Mouse (Mus musculus) brown adipose tissue, adult 24 weeks (tissue): ENCODE results near the gene Ank3. TPM values are rescaled to one million over a fixed set of nuclear protein-coding genes. Genes with fewer than 3 reads are reported as not detected.

Experiments
- H3K27ac ChIP-seq: fragments of 200-500 bp; replicated peaks from 2 replicates; pipeline ENCODE4 v1.5.1; 2012; ENCODE audit warnings: low read depth, mild to moderate bottlenecking, low read length
- H3K4me1 ChIP-seq: fragments of 200-500 bp; 2 replicates; pipeline ENCODE4 v1.6.1; 2012; ENCODE audit warnings: low read length, mixed read lengths; ENCODE audit not compliant: control insufficient read depth, insufficient read depth, insufficient read length
- H3K4me3 ChIP-seq: fragments of 200-500 bp; 2 replicates; pipeline ENCODE4 v1.5.1; 2012; ENCODE audit warnings: low read depth, mild to moderate bottlenecking, low read length, moderate library complexity; ENCODE audit not compliant: insufficient read depth
- polyA plus RNA-seq: library from polyadenylated mRNA; stranded (reverse); fragments of >200 nt; gene quantifications from 2 replicates; pipeline ENCODE4 v1.2.4, GENCODE M21; 2012; ENCODE audit not compliant: missing spikeins, insufficient read depth, insufficient read length

Ank3 gene
- polyA plus RNA-seq, 1 experiment: 6.5 TPM

DNA sequence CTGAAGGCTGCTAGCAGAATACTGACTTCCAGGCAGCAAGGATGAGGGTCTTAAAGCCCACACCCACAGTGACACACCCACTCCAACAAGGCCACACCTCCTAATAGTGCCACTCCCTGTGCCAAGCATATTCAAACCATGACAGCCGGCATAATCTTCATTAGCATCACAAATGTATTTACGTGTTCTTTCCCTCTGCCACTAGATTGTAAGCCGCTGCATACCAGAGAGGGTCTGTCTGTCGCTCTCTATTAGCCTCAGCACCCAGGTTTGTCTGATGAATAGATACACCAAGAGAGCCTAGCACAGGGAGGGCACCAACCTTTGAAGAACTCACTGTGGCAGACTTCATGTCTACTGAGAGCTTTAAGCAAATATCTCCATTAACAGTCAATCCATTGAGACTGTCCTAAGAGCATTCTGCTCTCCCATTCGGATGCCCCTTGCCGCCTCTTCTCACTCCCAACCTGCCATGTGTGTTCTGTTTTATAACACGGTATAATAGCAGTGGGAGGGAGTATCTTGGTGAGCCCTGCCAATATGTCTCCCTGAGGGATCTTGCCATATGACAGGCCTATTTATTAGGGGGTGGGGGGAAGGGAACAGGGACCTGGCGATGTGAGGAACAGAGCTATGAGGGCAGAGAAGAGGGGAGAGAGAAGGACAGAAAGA is 668.1 kb downstream of the Ank3 start:
- Histone ChIP-seq H3K4me3 (no peak overlapping the region), H3K27ac (no peak overlapping the region), H3K4me1 (no peaks in the 10 kb centered on the region)

DNA sequence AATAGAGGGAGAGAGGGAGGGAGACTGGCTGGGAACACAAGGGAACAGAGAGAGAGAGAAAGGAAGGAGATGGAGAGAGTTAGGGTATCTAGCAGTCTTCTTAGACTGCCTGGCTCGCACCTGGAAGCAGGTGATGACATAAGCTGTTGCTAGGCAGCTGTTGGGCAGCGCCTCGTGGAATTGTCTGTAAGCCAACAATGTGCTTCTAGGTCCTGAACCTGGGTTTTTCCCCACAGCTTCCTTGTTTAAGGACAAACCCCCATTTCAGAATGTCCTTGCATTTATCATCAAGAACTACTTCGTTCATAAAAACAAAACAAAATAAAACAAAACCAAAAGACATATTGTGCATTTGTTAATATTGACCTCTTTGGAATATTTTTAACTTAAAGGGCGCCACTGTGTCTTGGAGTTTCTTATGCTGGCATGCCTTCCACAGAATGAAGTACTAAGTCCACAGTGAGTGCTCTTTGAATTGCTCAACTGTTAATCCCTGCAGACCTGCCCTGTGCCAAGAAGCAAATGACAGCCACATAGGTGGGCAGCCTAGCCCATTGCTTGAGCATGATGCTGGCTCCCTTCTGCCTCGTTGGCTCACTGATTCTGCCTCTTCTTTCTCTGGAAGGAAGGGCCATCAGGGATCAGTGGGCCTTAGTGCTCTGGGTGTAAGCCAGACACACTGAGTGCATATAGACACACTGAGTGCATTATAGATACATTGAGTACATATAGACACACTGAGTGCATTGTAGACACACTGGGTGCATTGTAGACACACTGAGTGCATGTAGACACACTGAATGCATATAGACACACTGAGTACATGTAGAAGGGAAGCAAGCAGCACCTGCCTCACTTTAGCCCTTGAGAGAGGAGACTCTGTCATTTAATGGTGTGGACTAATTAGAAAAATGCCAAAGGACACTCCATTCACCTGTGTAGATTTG is 668.9 kb downstream of the Ank3 start:
- no peaks in the 10 kb centered on the region for H3K4me1 ChIP-seq
- H3K4me3 ChIP-seq: no peak overlapping the region
- H3K27ac ChIP-seq: no peak overlapping the region

DNA sequence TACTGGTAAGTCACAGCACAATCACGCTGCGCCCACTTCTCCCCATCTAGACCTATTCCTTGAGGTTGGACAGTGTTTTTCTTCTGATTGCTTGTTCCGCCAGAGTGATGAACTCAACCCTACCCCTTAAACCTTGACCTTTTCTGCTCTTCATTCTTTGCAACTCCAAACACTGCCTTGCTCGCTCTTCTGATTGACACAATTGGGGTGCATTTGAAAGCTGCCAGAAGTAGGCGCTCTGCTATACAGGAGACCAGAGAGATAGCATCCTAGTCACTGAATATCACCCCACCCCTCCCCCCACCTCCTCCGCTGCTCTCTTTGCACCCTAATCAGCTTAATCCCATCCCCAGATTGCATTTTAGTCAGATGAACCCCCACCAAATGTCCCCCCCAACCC is 670.7 kb downstream of the Ank3 start:
- H3K4me1 ChIP-seq: no peaks in the 10 kb centered on the region
- H3K27ac ChIP-seq: no peak overlapping the region
- H3K4me3 ChIP-seq: no peak overlapping the region

DNA sequence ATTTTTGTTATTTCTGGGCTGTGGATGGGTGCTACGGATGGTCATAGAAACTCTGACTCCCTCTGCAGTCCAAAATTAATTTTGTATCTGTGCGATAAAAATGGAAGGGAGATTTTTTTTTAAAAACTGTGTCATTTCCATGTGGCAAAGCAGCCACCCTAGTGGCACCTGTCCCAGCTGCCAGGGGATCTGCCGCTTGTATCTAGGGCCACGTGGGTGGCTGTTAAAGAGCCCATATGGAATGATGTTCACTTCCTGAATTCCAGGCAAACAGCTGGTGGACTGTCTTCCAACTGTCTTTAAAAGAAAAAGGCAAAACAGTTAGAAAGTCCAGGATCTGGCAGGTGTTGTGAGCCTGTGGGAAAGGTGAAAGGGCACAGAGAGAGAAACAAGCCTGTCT is 672.8 kb downstream of the Ank3 start:
- Histone ChIP-seq H3K27ac (no peak overlapping the region), H3K4me3 (no peak overlapping the region), H3K4me1 (no peaks in the 10 kb centered on the region)

Other genes with a start within 250 kb of the Ank3 start
- gene Rhobtb1, start 247.3 kb upstream of the Ank3 start, polyA plus RNA-seq: 4.5 and 4.8 TPM in 2 replicates
- 1.4 and 3.2 TPM in 2 replicates for gene A930033H14Rik, start 185.7 kb upstream of the Ank3 start, polyA plus RNA-seq
- 1.7 TPM in 1 of 2 replicates, not detected in the other for gene Cdk1, start 45.8 kb upstream of the Ank3 start, polyA plus RNA-seq